Mouse (Mus musculus) adipose tissue, adult 10 weeks (tissue): ENCODE measurements around the gene Vta1. TPM values are rescaled to one million over a fixed set of nuclear protein-coding genes. Genes with fewer than 3 reads are reported as not detected.

Experiments
- polyA plus RNA-seq: library from polyadenylated mRNA; stranded (reverse); fragments of 350-450 nt; fragmentation: Illumina TruSeq; extraction: RNeasy Lipid Tissue Mini Kit (QIAGEN cat#74804); gene quantifications from one replicate; pipeline ENCODE4 v1.2.3, GENCODE M21; 2014; ENCODE audit warnings: low read depth, low replicate concordance

Vta1 gene
- 69.4 TPM for polyA plus RNA-seq

DNA sequence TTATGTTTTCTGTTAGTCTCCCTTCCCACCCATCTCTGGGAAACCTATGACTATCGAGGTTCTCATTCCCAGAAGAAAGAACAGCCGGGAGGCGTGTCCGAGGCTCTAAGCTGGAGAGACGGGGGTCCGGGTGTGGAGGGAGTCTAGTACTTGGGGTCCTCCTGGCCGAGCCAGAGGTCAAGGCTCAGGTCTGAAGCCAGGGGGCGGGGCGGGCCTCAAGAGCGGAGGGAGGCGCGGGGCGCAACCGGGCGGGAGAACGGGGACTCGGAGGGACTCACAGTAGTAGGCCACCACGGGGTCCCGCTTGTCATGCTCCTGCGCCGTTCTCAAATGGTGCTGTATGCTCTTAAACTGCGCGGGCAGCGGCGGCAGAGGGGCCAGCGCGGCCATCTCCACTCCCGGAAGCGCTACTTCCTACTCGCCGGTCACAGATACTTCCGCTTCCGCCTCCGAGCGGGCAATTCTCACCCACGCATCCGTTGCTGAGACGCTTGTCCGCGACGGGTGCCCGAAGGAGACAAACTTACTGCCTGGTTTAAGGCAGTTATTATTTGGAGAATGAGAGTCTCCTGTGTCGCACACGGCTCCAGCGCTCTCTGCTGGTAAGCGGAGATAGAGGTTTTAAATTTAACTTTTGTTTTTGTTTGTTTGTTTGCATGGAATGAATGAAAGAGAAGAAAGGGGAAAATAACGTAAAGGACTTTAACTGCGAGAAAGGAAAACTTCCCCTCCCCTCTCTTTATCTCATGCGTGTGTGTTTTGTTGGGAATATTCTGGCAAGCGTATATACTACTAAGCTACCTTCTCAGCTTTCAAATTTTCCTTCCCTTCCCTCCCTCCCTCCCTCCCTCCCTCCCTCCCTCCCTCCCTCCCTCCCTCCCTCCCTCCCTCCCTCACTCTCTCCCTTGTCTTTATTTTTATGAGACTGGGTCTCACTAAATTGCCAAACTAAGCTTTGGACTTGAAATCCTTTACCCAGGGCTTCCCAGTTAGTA is at the start of gene Vta1, which contains the start of gene Nmbr:
Gene Vta1 (minus strand): TSS at position 489 of the 995 bp plus-strand sequence.
Gene Nmbr (plus strand): TSS at position 520 of the 995 bp plus-strand sequence.

GRCm38 (mm10) chr10:14718114-14718513 is 12.8 kb upstream of the Vta1 start, which contains the start of gene Gje1:
Gene Gje1, minus strand, starts transcription at chr10:14718214.

Other genes with a start within 250 kb of the Vta1 start
- 9.4 TPM for gene Adgrg6, start 159.9 kb downstream of the Vta1 start, polyA plus RNA-seq
- 0.92 TPM for gene Nmbr, start within 50 bp of the Vta1 start, polyA plus RNA-seq
- gene Gje1, start 12.7 kb upstream of the Vta1 start, polyA plus RNA-seq: not detected